Mouse (Mus musculus) G1E (cell line): Measurements from ENCODE around the gene Tshz2.

ENCODE experiments used
- CTCF ChIP-seq: IDR thresholded peaks from 2 replicates; pipeline ENCODE4 v1.5.1; 2012; ENCODE audit warnings: low read depth, low read length, inconsistent platforms, mixed read lengths
- GATA1 ChIP-seq: IDR thresholded peaks from 2 replicates; pipeline ENCODE4 v1.6.1; 2012; ENCODE audit warnings: borderline replicate concordance, low read length, inconsistent platforms, mixed read lengths
- GATA2 ChIP-seq: IDR thresholded peaks from 2 replicates; pipeline ENCODE4 v1.6.1; 2012; ENCODE audit warnings: low read depth, low read length, inconsistent platforms, borderline replicate concordance
- TAL1 ChIP-seq: conservative IDR thresholded peaks from 2 replicates; pipeline ENCODE4 v1.6.1; 2012; ENCODE audit warnings: low read depth, low read length, inconsistent platforms, mixed read lengths

DNA sequence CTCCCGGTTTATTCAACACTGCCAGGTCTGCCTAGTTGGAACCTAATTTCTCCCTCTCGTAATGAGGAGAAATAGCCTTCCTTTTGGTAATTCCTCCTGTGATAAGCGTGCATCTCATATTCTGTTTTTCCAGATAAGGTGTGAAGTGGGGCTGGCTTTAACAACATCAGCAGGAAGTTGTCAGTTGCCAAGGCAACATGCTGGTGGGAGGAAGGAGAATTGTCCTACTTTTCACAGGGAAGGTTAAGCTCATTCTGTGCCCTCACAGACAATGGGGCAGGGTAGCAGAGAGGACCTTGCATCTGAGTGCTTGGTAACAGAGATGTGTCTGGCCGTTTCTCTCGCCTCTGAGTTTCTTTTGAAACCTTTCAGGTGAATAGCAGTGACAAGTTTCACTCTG is 47.1 kb downstream of the Tshz2 start:
- TF ChIP-seq CTCF (no peak), GATA1 (no peak), TAL1 (no peak), GATA2 (no peak)
